Mouse (Mus musculus) erythroblast, embryonic 14.5 days (primary cell): Measurements from ENCODE around the gene Utf1.

Source experiments
- GATA1 ChIP-seq: IDR thresholded peaks from 2 replicates; pipeline ENCODE4 v1.6.1; 2012; ENCODE audit warnings: low read length, inconsistent platforms, mixed read lengths
- TAL1 ChIP-seq: IDR thresholded peaks from 3 replicates; pipeline ENCODE4 v1.6.1; 2012; ENCODE audit warnings: low read length, inconsistent platforms, mixed read lengths

- TF ChIP-seq TAL1 (no peak), GATA1 (no peak)
Observed at GRCm38 (mm10) chr7:139918262-139918661, 25.3 kb upstream of the Utf1 start.
